Mouse (Mus musculus) mature B cell (primary cell): Measurements from ENCODE around the gene I830077J02Rik.

Experiments
- in situ Hi-C: fragments of 300-500 bp; cut with MboI; formaldehyde crosslinking; loops from 2 replicates; pipeline ENCODE4 v1.14.3; 2019

Gene I830077J02Rik

DNA sequence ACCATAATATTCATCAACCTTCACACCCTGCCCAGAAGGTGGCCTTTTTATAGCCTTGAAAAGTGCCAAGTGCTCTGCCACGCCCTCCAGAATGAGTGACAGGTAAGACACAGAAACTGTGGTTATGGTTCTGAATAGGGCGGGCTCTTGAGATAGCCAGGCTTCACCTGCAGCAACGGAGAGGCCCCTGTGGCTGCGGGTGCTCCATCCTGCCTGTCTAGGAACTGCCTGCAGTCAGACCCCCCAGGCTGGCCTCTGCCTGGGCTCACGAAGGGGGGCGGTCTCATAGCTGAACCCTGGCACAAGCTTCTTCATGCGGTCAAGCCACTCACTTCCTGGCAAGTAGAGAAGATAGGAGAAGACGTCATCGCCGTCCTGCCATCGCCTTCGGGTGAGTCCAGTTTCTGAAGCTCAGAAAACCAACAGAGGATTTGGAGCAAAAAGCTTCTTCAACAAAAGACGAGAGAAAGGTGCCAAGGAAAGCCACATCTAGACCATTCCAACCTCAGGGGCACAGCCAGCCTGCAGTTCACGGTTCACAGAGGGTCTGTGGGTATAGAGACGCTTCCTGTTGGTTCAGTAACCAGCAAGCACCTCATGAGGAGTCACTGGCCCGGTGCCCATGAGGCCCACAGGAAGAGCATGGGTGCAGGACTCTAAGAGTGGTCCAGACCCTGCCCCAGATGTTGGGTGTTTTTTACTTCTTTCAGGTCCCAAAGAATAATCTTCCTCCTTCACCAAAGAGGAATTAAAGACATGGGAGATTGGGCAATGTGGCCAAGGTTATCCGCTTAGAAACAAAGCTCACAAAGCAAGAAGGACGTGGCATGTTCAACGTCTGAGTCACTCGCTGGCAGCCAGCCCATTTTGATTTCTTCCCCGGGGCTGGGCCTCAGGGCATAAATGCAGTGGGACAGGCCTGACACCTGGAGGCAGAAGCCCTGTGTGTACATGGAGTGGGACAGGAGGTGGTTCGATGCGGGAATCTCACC lies 37.6 kb downstream of the I830077J02Rik start:
- in situ Hi-C loops, result loop anchor here (5.0 to 10.0 kb wide), 2 partner anchors 100 to 208 kb away; partner anchors contain the start of gene Ddx20

DNA sequence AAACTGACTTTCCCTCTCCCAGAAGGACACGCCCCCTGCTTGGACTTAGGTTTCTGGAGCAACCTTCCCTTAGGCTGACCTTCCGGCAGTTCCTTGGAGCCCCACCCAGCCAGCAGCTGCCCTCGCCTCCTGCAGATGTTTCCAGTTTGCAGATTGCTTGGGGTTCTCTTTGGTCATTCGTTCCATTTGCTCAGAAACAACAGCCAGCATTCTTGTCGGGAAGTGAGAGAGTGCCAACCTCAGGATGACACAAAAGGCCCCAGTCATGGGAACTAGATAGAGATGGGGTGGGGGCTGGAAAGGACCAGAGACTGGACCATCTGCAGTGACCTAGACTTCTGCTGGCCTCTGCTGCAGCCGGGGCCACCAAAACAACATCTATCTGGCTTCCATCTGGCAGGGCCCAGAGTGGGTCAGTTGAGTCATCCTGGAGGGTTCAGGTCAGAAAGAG lies 38.5 kb downstream of the I830077J02Rik start:
- in situ Hi-C loops, result loop anchor here (5.0 to 10.0 kb wide), 2 partner anchors 99 to 207 kb away; partner anchors contain the start of gene Ddx20

DNA sequence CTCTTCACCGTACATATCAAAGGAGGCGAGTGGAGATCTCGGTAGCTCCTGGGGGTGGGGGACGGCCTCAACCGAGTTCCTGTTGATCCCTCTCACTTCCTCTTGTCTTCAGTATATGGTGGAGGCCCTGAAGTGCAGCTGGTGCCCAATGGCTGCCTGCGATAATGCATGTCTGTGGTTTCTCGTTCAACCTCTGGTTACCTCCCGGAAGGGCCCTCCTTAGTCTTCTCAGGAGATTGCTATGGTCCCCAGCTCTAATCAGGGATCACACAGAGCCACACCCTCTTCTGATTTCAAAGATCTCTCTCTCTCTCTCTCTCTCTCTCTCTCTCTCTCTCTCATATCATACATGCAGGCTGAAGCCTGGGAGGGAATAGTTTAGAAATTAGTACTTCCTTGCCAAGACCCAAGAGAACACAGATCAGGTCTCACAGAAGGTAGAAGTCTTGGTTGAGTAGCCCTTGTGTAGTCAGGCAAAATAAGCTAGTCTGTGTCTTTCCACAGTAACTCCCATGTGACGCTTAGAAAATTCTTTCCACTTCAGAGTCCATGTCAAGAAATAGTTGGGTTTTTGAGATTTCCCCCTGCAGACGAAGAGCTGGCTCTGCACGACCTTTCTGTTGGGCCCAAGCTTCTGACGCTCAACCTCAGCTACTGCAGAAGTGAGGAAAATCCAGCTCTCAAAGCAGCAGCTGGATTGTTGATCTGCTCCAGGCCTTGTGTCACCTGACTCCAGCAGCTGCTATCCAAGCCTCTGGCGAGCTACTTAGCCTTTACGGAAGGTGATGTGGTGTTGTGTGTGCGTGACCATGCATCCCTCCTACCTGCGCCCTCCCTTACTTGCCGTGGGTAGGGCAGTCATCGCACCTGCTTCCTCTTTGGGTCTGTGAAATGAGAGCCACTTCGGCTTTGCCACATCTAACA lies 39.6 kb downstream of the I830077J02Rik start:
- in situ Hi-C loops, result loop anchor here (5.0 to 10.0 kb wide), 2 partner anchors 98 to 206 kb away; partner anchors contain the start of gene Ddx20

DNA sequence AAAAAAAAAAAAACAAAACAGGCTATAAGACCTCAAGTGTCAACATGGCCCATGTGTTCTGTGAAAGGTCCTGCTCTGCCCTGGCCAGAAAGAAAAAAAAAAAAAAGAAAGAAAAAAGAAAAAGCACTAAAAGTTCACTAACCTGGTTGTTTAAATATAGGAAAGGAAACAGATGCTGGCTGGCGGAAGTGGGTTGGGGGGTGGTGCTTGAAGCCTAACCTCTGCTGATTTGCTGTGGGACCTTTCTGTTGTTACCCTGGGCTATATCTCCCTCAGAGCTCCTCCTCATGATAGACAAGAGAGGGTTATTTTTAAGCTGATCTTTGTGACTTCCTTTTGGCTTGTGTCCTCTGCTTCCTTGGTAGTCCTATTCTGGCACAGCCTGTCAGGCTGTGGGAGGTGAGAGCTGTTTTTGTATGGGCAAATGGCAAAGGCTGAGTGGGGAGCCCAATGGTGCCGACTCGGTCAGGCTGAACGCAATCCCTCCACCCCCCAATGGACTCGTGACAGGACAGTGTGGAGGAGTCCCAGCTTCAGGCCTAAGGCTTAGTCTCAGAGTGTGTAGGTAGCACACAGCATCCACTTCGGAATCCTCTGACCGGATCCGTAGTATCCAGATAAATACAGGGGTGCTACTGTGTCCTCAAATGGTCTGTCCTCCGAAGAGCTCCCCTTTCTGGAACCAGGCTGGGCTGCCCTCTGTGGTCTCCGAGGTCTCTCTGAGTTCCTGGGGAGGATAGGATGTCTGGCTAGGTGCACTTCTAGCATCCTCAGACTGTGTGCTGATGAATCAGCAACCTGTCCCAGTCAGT lies 40.5 kb downstream of the I830077J02Rik start:
- in situ Hi-C loops, result loop anchor here (5.0 to 10.0 kb wide), 2 partner anchors 97 to 205 kb away; partner anchors contain the start of gene Ddx20

DNA sequence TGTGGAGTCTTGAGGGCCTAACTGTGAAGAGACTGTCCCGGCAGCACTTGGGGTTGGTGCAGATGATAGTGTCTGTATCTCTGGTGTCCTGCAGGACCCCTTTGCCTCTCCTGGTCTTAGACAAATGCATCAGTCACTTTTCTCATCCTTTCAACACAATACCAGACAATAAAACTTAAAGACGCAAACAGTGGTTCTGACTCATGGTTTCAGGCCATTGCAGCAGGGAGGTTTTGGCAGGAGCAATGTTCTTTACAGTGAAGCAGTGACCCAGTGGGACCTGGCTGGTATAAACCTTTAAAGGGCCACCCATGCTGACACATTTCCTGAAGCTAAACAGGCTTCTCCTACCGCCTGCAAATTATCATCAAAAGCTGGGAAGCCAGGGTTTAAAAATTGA lies 41.3 kb downstream of the I830077J02Rik start:
- in situ Hi-C loops, result loop anchor here (5.0 to 10.0 kb wide), 2 partner anchors 96 to 204 kb away; partner anchors contain the start of gene Ddx20

DNA sequence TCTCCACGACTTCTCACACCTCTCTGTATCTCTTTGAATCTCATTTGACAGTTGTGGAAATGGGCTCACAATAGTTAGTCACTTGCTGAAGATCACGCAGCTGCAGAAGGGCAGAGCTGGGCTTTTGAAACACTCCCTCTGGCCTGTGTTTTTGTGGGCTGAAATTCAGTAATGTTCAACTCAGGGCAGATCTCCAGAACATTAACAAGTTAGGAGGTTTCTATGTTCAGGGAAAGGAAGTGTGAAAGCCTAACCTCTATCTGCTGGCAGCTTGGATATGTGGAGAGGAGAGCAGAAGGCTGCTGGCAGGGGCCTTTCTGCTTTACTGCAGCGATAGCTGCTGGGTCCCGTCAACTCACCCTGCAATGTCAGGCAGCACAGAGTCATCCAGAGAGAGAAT lies 42.2 kb downstream of the I830077J02Rik start:
- in situ Hi-C loops, result loop anchor here (5.0 to 10.0 kb wide), 2 partner anchors 95 to 203 kb away; partner anchors contain the start of gene Ddx20

DNA sequence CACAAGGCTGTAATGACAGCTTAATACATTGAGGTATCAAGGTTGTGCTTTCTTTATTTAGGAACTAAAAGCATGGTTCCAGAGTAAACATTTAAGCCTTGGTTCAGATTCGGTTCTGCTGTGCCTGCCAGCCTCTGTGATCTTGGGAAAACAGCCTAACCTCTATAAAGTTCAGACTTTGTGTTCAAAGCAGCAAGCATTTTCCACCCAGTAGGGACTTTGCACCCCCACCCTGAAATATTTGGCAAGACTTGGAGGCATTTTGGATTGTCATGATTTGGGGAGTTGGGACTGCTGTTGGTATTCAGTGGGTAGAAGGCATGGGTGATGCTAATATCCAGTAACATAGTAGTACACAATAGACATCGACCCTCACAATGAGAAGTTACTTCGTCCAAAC lies 43.5 kb downstream of the I830077J02Rik start:
- in situ Hi-C loops, result no loop called here

DNA sequence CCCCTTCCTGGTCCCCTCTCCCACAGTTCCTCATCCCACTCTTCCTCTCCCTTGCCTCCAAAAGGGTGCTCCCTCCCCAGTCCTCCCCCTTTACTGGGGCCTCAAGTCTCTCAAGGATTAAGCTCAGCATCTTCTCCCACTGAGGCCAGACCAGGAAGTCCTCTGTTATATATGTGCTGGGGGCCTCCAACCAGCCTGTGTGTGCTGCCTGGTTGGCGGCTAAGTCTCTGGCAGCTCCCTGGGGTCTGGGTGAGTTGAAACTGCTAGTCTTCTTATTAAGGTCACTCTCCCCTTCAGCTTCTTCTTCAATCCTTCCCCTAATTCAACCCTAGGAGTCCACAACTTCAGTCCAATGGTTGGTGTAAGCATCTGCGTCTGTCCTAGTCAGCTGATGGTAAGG lies 49.4 kb downstream of the I830077J02Rik start:
- in situ Hi-C loops, result no loop called here

DNA sequence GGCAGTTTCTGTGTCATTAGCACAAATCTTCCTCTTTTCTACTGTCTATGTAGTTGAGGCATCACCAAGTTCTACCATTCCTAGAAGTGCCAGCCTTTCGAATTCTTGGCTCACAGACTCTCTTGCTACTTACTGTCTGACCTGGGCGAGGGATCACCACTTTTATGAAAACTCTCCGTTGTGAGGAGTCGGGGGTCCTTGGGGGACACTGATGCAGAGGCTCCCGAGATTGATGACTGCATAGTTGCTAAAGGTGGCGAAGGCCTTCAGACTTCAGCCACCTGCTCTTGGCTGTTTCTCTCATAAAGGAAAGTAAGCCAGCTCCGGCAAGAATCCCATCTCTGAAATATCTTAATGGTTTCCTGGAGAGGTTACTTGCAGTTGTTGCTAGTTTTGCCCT lies 50.4 kb downstream of the I830077J02Rik start:
- in situ Hi-C loops, result no loop called here

DNA sequence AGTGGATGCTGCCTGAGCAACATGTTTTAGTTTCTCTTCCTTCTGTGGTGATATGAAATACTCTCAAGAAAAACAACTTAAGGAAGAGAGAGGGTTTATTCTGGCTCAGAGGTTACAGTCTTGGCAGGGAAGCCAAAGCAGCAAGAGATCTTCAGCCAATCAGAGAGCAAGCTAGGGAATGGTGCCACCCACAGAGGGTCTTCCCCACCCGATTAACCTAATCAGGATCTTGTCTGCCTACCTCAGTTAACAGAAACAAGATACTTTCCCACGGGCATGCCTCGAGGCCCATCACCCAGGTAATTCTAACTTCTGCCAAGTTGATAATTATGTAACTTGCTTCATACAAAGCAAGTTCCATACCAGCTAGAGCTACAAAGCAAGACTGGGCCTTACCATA lies 52.0 kb downstream of the I830077J02Rik start:
- in situ Hi-C loops, result no loop called here

DNA sequence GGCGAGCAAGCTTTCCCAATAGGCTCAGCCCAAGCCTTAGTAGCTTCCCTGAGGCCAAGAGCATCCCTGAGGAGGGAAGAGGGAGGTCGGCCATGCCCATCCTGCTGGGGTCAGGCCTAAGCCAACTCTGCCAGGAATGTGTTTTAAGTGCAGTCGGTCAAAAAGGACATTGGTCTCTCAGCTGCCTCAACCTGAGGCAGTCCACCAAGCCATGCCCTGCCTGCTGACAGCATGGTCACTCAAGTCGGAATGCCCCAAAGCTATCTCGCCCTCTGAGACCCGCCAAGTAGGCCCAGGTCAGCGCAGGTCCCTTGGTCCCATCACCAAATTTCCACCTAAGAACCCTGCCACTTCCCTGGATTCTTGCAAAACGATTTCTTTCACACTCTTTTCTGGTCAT lies 53.7 kb downstream of the I830077J02Rik start:
- in situ Hi-C loops, result no loop called here

DNA sequence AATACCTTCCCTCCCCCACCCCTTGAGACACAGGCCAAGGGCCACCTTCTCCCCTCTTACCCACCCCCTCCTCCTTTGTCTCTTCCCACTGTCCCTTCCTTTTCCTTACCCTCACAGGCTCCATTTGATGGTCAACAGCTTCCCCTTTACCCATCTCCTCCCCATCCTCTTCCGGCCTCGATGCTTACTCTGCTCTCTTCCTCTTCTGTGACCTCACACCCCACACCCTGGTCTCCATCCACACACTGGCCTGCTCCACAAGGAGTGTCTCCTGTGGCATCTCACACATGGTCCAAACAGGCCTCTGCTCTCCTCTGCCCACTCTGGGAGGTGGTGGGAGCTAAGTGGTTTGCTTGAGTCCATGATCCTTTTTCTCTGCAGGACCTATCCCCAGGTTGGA lies 54.5 kb downstream of the I830077J02Rik start:
- in situ Hi-C loops, result no loop called here

DNA sequence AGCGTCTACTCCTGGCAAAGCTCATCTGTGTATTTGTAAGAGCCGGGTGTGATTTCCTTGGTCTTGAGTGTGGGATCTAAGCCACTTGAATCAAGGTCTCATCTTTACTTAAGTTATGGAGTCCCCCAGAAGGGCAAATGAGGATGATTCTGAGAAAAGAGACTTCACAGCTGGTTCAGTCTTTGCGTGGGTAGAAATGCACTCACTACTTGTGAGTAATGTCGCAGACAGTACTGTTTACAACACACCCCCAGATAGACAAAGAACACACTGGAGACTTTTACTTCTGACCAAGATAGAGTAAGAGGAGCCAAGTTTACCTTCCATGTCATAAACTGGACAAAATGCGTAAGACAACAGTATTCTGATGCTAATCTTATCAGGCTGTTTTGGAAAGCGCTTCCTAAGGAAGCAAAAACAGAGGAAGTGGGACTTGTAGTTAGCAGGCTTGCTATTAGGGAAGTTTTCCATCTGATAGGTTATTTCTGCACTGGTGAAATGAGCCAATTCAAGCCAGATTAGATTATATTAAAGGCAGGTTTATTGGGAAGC lies 55.1 kb downstream of the I830077J02Rik start:
- in situ Hi-C loops, result no loop called here

DNA sequence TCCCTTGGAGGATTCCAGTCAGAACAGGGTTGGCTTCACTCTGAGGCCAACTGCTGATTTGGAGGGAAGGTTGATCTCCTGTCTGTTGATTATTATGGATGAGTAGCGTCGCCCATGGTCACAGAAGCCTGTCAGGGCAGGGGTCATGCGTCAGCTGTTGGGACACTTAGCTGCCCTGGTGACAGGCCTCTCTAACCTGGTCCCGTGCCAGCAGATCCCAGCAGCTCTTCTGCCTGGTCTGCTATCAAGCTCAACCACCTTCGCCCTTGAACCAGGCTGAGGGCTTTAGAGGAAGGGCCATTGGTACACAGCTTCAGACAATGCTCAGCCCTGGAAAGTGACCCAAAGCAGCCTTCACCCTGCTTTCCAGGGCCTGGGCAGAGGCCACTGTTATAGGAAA lies 56.4 kb downstream of the I830077J02Rik start:
- in situ Hi-C loops, result no loop called here
